Mouse (Mus musculus) liver, embryonic 15.5 days (tissue): Measurements from ENCODE around the gene Syvn1. TPM values are rescaled to one million over a fixed set of nuclear protein-coding genes. Genes with fewer than 3 reads are reported as not detected.
A peak's percentile ranks its signal among the peaks of the same experiment; 100 is the strongest.

Experiments used
- ATAC-seq: fragments of 200-750 bp; cut with Nextera tagmentation; 2 replicates; pipeline ENCODE4 v1.8.0; 2017; ENCODE audit warnings: moderate number of reproducible peaks, mild to moderate bottlenecking, moderate library complexity; ENCODE audit not compliant: insufficient read depth
- H3K27ac ChIP-seq: fragments of 300-500 bp; sonication (generic); replicated peaks from 2 replicates; pipeline ENCODE4 v1.5.1; 2015; ENCODE audit warnings: mild to moderate bottlenecking, inconsistent platforms
- H3K27me3 ChIP-seq: fragments of 300-500 bp; sonication (generic); 2 replicates; pipeline ENCODE4 v1.6.1; 2015; ENCODE audit warnings: mild to moderate bottlenecking, inconsistent platforms
- H3K36me3 ChIP-seq: fragments of 300-500 bp; sonication (generic); replicated peaks from 2 replicates; pipeline ENCODE4 v1.6.1; 2015; ENCODE audit warnings: moderate library complexity, mild to moderate bottlenecking, inconsistent platforms
- H3K4me1 ChIP-seq: fragments of 300-500 bp; sonication (generic); replicated peaks from 2 replicates; pipeline ENCODE4 v1.6.1; 2015; ENCODE audit warnings: inconsistent platforms
- H3K4me2 ChIP-seq: fragments of 300-500 bp; sonication (generic); 2 replicates; pipeline ENCODE4 v1.6.1; 2015; ENCODE audit warnings: moderate library complexity, mild to moderate bottlenecking, inconsistent platforms
- H3K4me3 ChIP-seq: fragments of 300-500 bp; sonication (generic); replicated peaks from 2 replicates; pipeline ENCODE4 v1.5.1; 2015; ENCODE audit warnings: mild to moderate bottlenecking, inconsistent platforms
- H3K9ac ChIP-seq: fragments of 300-500 bp; sonication (generic); 2 replicates; pipeline ENCODE4 v1.6.1; 2015; ENCODE audit warnings: moderate library complexity, mild to moderate bottlenecking, inconsistent platforms
- H3K9me3 ChIP-seq: fragments of 300-500 bp; sonication (generic); replicated peaks from 2 replicates; pipeline ENCODE4 v1.6.1; 2016; ENCODE audit warnings: inconsistent platforms
- WGBS: fragments of 180-500 bp; shearing (Covaris S2); methylation state at CpG from one replicate; pipeline ENCODE4 v1.1.7; 2015; ENCODE audit warnings: mixed read lengths; ENCODE audit not compliant: insufficient replicate concordance; 5-methylcytosine and 5-hydroxymethylcytosine counted together
- polyA plus RNA-seq: library from polyadenylated mRNA; unstranded; fragments of >200 nt; fragmentation: Nextera tagmentation; extraction: Ambion mirVana; gene quantifications from 2 replicates; pipeline ENCODE4 v1.2.1, GENCODE M21; 2015

Syvn1 gene
- polyA plus RNA-seq, 1 experiment from 2014 or later = 13.3 TPM

GRCm38 (mm10) chr19:6057313-6058096, 11.1 kb downstream of the Syvn1 start, which contains the start of the genes Mrpl49 and Fau:
Gene Mrpl49 (minus strand): TSS chr19:6057785.
Gene Fau (plus strand): TSS chr19:6057844.
- no peaks in the 10 kb centered on the region for H3K27me3 ChIP-seq
- peak within 1 kb of the TSS; percentile 78 for H3K27ac ChIP-seq
- peak within 1 kb of the TSS; percentile 83 for H3K4me2 ChIP-seq
- peak; percentile 77 for ATAC-seq
- H3K4me1 ChIP-seq = peaks cover 55% of the 10 kb centered on the region
- peaks cover 54% of the 10 kb centered on the region for H3K36me3 ChIP-seq
- peak within 1 kb of the TSS; percentile 88 for H3K9ac ChIP-seq
- H3K9me3 ChIP-seq = no peaks in the 10 kb centered on the region
- WGBS = under 1% methylated on average over 63 of the region's 63 CpGs
- peak within 1 kb of the TSS; percentile 81 for H3K4me3 ChIP-seq

GRCm38 (mm10) chr19:6058513-6058912, 12.1 kb downstream of the Syvn1 start:
- Histone ChIP-seq H3K27ac (peak overlapping the region; percentile 78), H3K27me3 (no peaks in the 10 kb centered on the region), H3K4me3 (peak overlapping the region; percentile 81), H3K9me3 (no peaks in the 10 kb centered on the region), H3K4me1 (peaks cover 61% of the 10 kb centered on the region), H3K4me2 (peak overlapping the region; percentile 76), H3K9ac (peak overlapping the region; percentile 86), H3K36me3 (peaks cover 44% of the 10 kb centered on the region)
- 20% methylated on average over 5 of the region's 5 CpGs for WGBS
- no peak for ATAC-seq

DNA sequence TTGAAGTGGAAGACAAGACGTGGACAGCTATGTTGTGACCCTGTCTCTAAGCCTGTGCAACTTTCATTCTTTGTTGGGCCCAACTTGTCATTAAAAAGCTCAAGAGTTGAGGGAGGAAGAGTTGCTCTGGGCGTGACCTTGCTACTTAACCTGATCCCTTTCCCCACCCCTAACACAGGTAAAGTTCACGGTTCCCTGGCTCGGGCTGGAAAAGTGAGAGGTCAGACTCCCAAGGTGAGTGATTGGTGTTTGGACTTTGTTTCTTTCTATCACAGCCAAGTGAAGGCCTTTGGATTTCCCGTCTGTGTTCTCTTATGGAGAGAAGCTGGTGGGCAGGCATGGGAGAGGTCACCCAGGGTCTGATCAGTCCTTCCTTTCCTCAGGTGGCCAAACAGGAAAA, 12.6 kb downstream of the Syvn1 start:
- Histone ChIP-seq H3K9me3 (no peaks in the 10 kb centered on the region), H3K36me3 (peaks cover 39% of the 10 kb centered on the region), H3K9ac (peak overlapping the region; percentile 86), H3K4me2 (peak overlapping the region; percentile 76), H3K4me3 (peak overlapping the region; percentile 81), H3K27ac (peak overlapping the region; percentile 78), H3K4me1 (peaks cover 64% of the 10 kb centered on the region), H3K27me3 (no peaks in the 10 kb centered on the region)
- no peak for ATAC-seq
- 61% methylated on average over 5 of the region's 5 CpGs for WGBS

GRCm38 (mm10) chr19:6061021-6061533, 14.7 kb downstream of the Syvn1 start, which contains the start of gene Znhit2:
Gene Znhit2 (plus strand): TSS chr19:6061192.
- WGBS = under 1% methylated on average over 58 of the region's 58 CpGs
- ATAC-seq = peak; percentile 66
- H3K4me3 ChIP-seq = peak within 1 kb of the TSS; percentile 89

DNA sequence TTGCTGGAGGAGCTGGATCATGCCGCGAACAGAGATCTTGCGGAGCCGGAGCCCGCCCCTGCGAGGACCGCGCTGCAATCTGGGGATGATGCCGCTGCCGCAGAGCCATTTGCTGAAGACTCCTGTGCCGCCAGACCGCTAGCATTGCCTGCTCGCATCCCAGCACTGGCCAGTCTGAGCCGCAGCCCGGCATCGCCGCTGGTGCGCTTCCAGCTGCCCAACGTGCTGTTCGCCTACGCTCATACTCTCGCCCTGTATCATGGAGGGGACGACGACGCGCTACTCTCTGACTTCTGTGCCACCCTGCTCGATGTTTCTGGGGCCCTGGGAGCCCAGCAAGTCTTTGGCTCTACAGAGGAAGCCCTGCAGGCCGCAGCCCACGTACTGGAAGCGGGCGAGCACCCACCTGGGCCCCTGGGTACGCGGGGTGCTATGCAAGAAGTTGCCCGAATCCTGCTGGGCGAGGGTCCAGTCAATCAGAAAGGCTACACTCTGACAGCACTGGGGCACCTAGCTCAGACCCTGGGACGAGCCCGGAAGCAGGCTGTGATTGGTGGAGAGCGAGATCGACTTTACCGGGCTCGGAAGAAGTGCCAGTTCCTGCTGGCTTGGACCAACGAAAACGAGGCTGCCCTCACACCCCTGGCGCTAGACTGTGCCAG, 15.4 kb downstream of the Syvn1 start:
- H3K4me1 ChIP-seq = peaks cover 68% of the 10 kb centered on the region
- H3K9ac ChIP-seq = peak overlapping the region; percentile 91
- peaks cover 21% of the 10 kb centered on the region for H3K36me3 ChIP-seq
- H3K4me3 ChIP-seq = peak overlapping the region; percentile 89
- peak overlapping the region; percentile 98 for H3K27ac ChIP-seq
- no peaks in the 10 kb centered on the region for H3K27me3 ChIP-seq
- peak overlapping the region; percentile 100 for H3K4me2 ChIP-seq
- peak; percentile 6; the same call in 1 of the 2 replicates for ATAC-seq
- H3K9me3 ChIP-seq = no peaks in the 10 kb centered on the region
- under 1% methylated on average over 44 of the region's 44 CpGs for WGBS

More at GRCm38 (mm10) chr19:6061021-6061533, 14.7 kb downstream of the Syvn1 start, which contains the start of gene Znhit2:
- Histone ChIP-seq H3K36me3 (peaks cover 21% of the 10 kb centered on the region), H3K4me2 (peak within 1 kb of the TSS; percentile 100), H3K9me3 (no peaks in the 10 kb centered on the region), H3K27me3 (no peaks in the 10 kb centered on the region), H3K9ac (peak within 1 kb of the TSS; percentile 91), H3K27ac (peak within 1 kb of the TSS; percentile 98), H3K4me1 (peaks cover 68% of the 10 kb centered on the region)

DNA sequence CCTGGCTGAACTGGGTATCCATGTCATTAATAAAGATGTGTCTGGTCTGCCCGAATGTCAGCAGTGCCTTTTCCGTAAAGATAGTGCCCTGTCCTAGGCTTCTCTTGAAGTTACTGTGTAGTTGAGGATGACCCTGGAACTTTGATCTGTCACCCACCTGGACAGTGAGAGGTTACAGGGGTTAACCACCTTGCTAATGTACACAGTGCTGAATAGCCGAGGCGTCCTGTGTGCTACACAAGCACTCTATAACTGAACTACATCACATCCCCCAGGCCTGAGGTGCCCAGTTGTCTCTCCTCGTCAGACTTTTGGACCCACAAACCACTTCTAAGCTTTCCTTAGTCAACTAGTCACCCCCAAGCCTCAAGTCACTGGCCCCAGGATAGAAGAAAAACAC, 16.0 kb downstream of the Syvn1 start:
- peaks cover 21% of the 10 kb centered on the region for H3K36me3 ChIP-seq
- no peak for ATAC-seq
- 45% methylated on average over 5 of the region's 5 CpGs for WGBS
- H3K9me3 ChIP-seq = no peaks in the 10 kb centered on the region
- peaks cover 71% of the 10 kb centered on the region for H3K4me1 ChIP-seq
- peak overlapping the region; percentile 91 for H3K9ac ChIP-seq
- H3K4me3 ChIP-seq = peak overlapping the region; percentile 89
- H3K27me3 ChIP-seq = no peaks in the 10 kb centered on the region
- peak overlapping the region; percentile 98 for H3K27ac ChIP-seq
- H3K4me2 ChIP-seq = peak overlapping the region; percentile 100

DNA sequence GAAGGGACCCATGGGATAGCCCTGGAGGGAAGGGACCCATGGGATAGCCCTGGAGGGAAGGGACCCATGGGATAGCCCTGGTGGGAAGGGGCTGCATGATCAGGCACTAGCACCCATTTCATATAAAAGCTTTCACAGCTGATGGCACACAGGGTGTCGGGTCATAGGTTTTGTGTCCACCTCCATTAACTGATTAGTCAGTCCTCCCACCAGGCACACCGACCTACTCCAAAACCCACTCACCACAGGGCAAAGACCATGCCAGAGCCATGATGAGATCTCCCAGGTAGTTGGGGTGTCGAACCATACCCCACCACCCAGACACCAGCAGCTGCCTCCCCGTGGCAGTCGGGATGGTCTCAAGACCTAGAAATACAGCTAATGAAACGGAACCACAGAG, 16.7 kb downstream of the Syvn1 start:
- peak overlapping the region; percentile 100 for H3K4me2 ChIP-seq
- H3K9me3 ChIP-seq = no peaks in the 10 kb centered on the region
- H3K27me3 ChIP-seq = no peaks in the 10 kb centered on the region
- no peak for ATAC-seq
- WGBS = 83% methylated on average over 6 of the region's 6 CpGs
- H3K4me1 ChIP-seq = peaks cover 77% of the 10 kb centered on the region
- peak overlapping the region; percentile 91 for H3K9ac ChIP-seq
- peaks cover 21% of the 10 kb centered on the region for H3K36me3 ChIP-seq
- peak overlapping the region; percentile 89; the same call in 1 of the 2 replicates for H3K4me3 ChIP-seq
- H3K27ac ChIP-seq = peak overlapping the region; percentile 98

- Histone ChIP-seq H3K27me3 (no peaks in the 10 kb centered on the region), H3K9me3 (no peaks in the 10 kb centered on the region), H3K27ac (peak overlapping the region; percentile 82), H3K4me2 (peak overlapping the region; percentile 98), H3K9ac (peak overlapping the region; percentile 60), H3K36me3 (peaks cover 28% of the 10 kb centered on the region), H3K4me1 (peaks cover 60% of the 10 kb centered on the region), H3K4me3 (peak overlapping the region; percentile 60)
- no peak for ATAC-seq
- WGBS = 38% methylated on average over 5 of the region's 5 CpGs
Observed at GRCm38 (mm10) chr19:6066571-6066970, 20.2 kb downstream of the Syvn1 start.

DNA sequence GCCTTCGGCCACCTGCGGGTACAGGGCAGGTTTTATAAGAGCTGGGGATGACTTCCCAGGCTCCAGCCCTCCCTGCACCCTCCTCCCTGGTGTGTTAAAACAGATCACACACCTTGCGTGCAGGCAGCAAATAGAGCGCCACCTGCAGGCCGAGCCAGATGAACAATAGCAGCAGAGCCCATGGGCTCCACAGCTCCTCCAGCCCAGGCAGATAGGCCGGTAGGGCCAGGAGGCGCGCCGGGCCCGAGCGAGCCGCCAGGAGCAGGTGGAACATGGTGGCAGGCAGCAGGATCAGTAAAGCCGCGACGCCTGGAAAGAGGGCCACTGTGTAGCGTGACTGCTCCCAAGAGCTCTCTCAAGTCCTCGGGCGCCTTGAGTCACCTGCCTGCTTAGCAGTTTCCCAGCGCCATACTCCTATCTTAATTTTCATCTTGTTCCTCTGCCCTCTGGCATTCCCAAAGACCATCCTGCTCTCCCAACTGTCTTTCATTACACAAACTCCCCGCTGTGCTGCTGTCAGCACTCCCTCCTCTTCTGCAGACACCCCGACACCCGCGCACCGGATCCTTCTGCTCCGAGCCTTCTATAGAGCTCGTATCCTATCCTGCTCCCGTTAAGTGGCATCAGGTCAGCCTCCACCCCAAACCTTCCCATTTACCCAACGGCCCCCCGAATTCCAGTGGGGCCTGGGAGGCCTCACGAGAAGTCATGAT, 20.8 kb downstream of the Syvn1 start:
- Histone ChIP-seq H3K27me3 (no peaks in the 10 kb centered on the region), H3K4me2 (peak overlapping the region; percentile 98), H3K9ac (peak overlapping the region; percentile 60), H3K36me3 (peaks cover 29% of the 10 kb centered on the region), H3K4me3 (peak overlapping the region; percentile 60), H3K27ac (peak overlapping the region; percentile 82), H3K4me1 (peaks cover 54% of the 10 kb centered on the region), H3K9me3 (no peaks in the 10 kb centered on the region)
- under 1% methylated on average over 30 of the region's 30 CpGs for WGBS
- ATAC-seq = peak; percentile 61

DNA sequence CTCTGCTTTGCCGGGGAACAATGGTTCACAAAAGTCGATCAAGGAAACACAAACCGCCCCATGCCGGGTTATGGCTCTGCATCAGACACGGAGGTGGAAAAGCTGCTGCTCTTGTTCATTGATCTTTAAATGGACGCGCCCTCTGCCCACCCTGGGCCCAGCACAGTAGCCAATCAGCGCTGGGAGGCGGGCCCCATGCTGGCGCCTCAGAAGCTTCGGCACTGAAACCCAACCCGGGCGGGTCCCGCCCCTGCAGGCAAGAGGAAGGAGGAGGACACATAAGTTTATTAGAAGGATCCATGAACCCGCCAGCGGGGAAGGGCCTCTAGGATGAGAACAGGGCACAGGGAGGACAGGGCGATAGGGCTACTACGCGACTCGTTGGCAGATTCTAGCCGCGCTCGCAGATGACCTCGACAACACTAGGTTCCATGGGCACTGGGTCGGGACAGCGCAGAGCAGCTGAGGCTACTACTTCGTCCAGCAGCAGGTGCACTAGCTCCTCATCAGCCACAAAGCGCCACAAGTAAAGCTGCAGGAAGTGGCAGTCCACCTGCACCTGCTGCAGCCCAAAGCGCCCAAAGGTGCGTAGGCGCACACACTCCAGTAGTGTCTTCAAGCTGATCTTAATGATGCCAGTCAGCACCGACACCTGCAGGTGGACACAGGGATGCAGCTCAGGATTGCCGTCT, 21.5 kb downstream of the Syvn1 start, which contains the start of gene Tm7sf2:
Gene Tm7sf2 (minus strand): TSS at position 650 of the 692 bp plus-strand sequence.
- H3K36me3 ChIP-seq = peaks cover 33% of the 10 kb centered on the region
- peak; percentile 85 for ATAC-seq
- 14% methylated on average over 33 of the region's 33 CpGs for WGBS
- H3K9me3 ChIP-seq = no peaks in the 10 kb centered on the region
- H3K9ac ChIP-seq = peak within 1 kb of the TSS; percentile 60
- H3K4me2 ChIP-seq = peak within 1 kb of the TSS; percentile 98
- no peaks in the 10 kb centered on the region for H3K27me3 ChIP-seq
- peak within 1 kb of the TSS; percentile 60 for H3K4me3 ChIP-seq
- peaks cover 47% of the 10 kb centered on the region for H3K4me1 ChIP-seq
- H3K27ac ChIP-seq = peak within 1 kb of the TSS; percentile 82
